Mouse (Mus musculus): ENCODE data around the gene Rab7b. TPM values are rescaled to one million over a fixed set of nuclear protein-coding genes. Genes with fewer than 3 reads are reported as not detected.

Rab7b gene
- total RNA-seq (2014; rRNA removed) (1.2 and 2.8 TPM in 2 replicates), polyA plus RNA-seq (2015; fragmentation: Nextera tagmentation; extraction: Ambion mirVana) (1.4 and 1.7 TPM in 2 replicates)

DNA sequence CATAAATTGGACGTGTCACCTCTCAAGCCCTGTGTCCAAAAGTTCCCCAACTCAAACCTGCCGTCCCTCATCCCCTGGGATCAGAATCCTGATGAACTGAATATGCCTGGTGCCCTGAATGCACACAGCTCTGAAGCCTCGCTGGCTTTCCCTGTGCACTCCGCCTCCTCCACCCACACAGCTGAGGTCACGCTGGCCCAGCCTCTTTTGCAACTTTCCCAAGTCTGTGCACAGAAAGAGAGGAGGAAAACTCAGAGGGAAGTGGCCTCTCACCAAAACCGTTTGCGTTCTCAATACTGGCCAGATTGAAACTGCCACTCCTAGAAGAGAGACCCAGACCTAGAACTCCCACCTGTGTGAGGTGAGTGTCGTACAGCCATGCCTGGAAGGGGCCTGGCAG lies at the start of gene Rab7b:
Gene Rab7b (plus strand): TSS at position 221 of the 400 bp plus-strand sequence.
- no peak for ATAC-seq (ENCODE audit: low FRiP score)
- H3K4me3 ChIP-seq (ENCODE audit: low read depth, low read length), result no peak within 1 kb of the TSS
- WGBS, result 59% methylated on average over 8 of the region's 8 CpGs

GRCm38 (mm10) chr1:131640062-131640461 lies 48.4 kb upstream of the Rab7b start:
- H3K9ac ChIP-seq (replicated peaks; ENCODE audit: low read length, poor library complexity, severe bottlenecking), result no peak overlapping the region
- H3K4me2 ChIP-seq (ENCODE audit: low read depth, low read length, poor library complexity, severe bottlenecking), result no peak overlapping the region
- 87% methylated on average over 4 of the region's 4 CpGs for WGBS
- H3K9me3 ChIP-seq (ENCODE audit: low read length), result no peaks in the 10 kb centered on the region
- H3K4me1 ChIP-seq (ENCODE audit: insufficient read depth, low read length), result no peaks in the 10 kb centered on the region
- H3K36me3 ChIP-seq (ENCODE audit: insufficient read depth, low read length), result no peaks in the 10 kb centered on the region
- no peak for TF ChIP-seq CTCF (IDR thresholded peaks at IDR 0.05)
- DNase-seq (ENCODE audit: low spot score) (no peak), ATAC-seq (ENCODE audit: low FRiP score) (no peak)
- no peaks in the 10 kb centered on the region for H3K27me3 ChIP-seq (ENCODE audit: insufficient read depth, low read length)
- H3K27ac ChIP-seq (ENCODE audit: low read depth, low read length), result no peak overlapping the region
- no peak overlapping the region for H3K4me3 ChIP-seq (ENCODE audit: low read depth, low read length)

More for the DNA sequence above, at the start of gene Rab7b:
- Histone ChIP-seq H3K36me3 (ENCODE audit: insufficient read depth, low read length) (no peaks in the 10 kb centered on the region), H3K9ac (replicated peaks; ENCODE audit: low read length, poor library complexity, severe bottlenecking) (no peak within 1 kb of the TSS), H3K27me3 (ENCODE audit: insufficient read depth, low read length) (no peaks in the 10 kb centered on the region), H3K4me2 (ENCODE audit: low read depth, low read length, poor library complexity, severe bottlenecking) (no peak within 1 kb of the TSS), H3K27ac (ENCODE audit: low read depth, low read length) (no peak within 1 kb of the TSS), H3K9me3 (ENCODE audit: low read length) (no peaks in the 10 kb centered on the region), H3K4me1 (ENCODE audit: insufficient read depth, low read length) (no peaks in the 10 kb centered on the region)
- no peak for DNase-seq (ENCODE audit: low spot score)
- TF ChIP-seq CTCF (IDR thresholded peaks at IDR 0.05), result no peak

DNA sequence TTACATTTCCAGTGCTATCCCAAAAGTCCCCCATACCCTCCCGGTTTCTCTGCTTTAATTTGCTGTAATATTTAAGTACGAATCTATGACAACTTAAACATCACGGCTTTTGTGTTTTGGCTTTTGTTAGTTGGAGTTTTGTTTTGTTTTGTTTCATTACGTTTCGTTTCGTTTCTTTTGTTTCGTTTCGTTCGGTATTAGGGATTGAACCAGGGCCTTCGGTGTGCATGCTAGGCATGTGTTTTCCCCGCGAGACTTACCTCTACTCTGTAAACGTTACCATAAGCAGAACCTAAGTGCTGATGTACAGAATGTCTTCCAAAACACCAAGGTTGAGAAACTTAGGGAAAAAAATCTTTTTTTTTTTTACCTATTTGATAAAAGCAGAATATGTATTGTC lies 46.9 kb upstream of the Rab7b start:
- no peaks in the 10 kb centered on the region for H3K27me3 ChIP-seq (ENCODE audit: insufficient read depth, low read length)

GRCm38 (mm10) chr1:131642251-131642650 lies 46.2 kb upstream of the Rab7b start:
- H3K4me3 ChIP-seq (ENCODE audit: low read depth, low read length), result no peak overlapping the region
- H3K27ac ChIP-seq (ENCODE audit: low read depth, low read length), result no peak overlapping the region
- WGBS, result 97% methylated on average over 2 of the region's 2 CpGs
- H3K9ac ChIP-seq (replicated peaks; ENCODE audit: low read length, poor library complexity, severe bottlenecking), result no peak overlapping the region
- no peaks in the 10 kb centered on the region for H3K36me3 ChIP-seq (ENCODE audit: insufficient read depth, low read length)
- no peaks in the 10 kb centered on the region for H3K27me3 ChIP-seq (ENCODE audit: insufficient read depth, low read length)
- ATAC-seq (ENCODE audit: low FRiP score), result no peak
- no peak overlapping the region for H3K4me2 ChIP-seq (ENCODE audit: low read depth, low read length, poor library complexity, severe bottlenecking)
- DNase-seq (ENCODE audit: low spot score), result no peak
- TF ChIP-seq CTCF (IDR thresholded peaks at IDR 0.05), result no peak
- no peaks in the 10 kb centered on the region for H3K9me3 ChIP-seq (ENCODE audit: low read length)
- H3K4me1 ChIP-seq (ENCODE audit: insufficient read depth, low read length), result no peaks in the 10 kb centered on the region

More for the DNA sequence above, 46.9 kb upstream of the Rab7b start:
- no peak overlapping the region for H3K4me3 ChIP-seq (ENCODE audit: low read depth, low read length)
- DNase-seq (ENCODE audit: low spot score), result no peak
- 94% methylated on average over 13 of the region's 13 CpGs for WGBS
- no peaks in the 10 kb centered on the region for H3K4me1 ChIP-seq (ENCODE audit: insufficient read depth, low read length)
- H3K27ac ChIP-seq (ENCODE audit: low read depth, low read length), result no peak overlapping the region
- H3K36me3 ChIP-seq (ENCODE audit: insufficient read depth, low read length), result no peaks in the 10 kb centered on the region
- H3K9ac ChIP-seq (replicated peaks; ENCODE audit: low read length, poor library complexity, severe bottlenecking), result no peak overlapping the region
- TF ChIP-seq CTCF (IDR thresholded peaks at IDR 0.05), result no peak
- H3K4me2 ChIP-seq (ENCODE audit: low read depth, low read length, poor library complexity, severe bottlenecking), result no peak overlapping the region
- ATAC-seq (ENCODE audit: low FRiP score), result no peak
- H3K9me3 ChIP-seq (ENCODE audit: low read length), result no peaks in the 10 kb centered on the region

- Histone ChIP-seq H3K27me3 (ENCODE audit: insufficient read depth, low read length) (no peaks in the 10 kb centered on the region), H3K9ac (replicated peaks; ENCODE audit: low read length, poor library complexity, severe bottlenecking) (no peak overlapping the region), H3K4me2 (ENCODE audit: low read depth, low read length, poor library complexity, severe bottlenecking) (no peak overlapping the region), H3K4me3 (ENCODE audit: low read depth, low read length) (no peak overlapping the region), H3K36me3 (ENCODE audit: insufficient read depth, low read length) (no peaks in the 10 kb centered on the region), H3K27ac (ENCODE audit: low read depth, low read length) (no peak overlapping the region), H3K9me3 (ENCODE audit: low read length) (no peaks in the 10 kb centered on the region), H3K4me1 (ENCODE audit: insufficient read depth, low read length) (0 out of 2 replicates have a peak, but pooled peaks cover 4% of the 10 kb centered on the region)
- TF ChIP-seq CTCF (IDR thresholded peaks at IDR 0.05), result no peak
- ATAC-seq (ENCODE audit: low FRiP score), result no peak
- WGBS, result 65% methylated on average over 12 of the region's 12 CpGs
- DNase-seq (ENCODE audit: low spot score), result no peak
Observed at GRCm38 (mm10) chr1:131652670-131653443, 35.6 kb upstream of the Rab7b start.

DNA sequence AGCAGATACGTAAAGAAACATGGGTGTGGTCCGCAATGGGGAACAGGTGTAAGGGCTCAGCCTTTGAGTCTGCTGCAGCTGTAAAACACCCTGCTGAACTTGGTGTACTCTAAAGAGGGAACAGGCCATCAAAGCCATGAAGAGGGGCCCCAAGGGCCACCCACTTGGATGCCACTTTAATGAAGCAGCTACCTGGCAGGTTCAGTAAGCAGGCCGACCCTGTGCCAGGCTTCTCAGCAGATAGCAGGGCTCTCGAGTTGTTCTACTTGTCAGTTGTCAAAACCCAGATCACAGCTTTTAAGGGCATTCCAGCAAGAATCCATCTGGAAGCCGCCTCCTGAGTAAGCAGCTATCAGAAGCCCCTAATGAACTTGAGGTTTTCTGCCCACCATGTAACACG lies 32.9 kb upstream of the Rab7b start:
- DNase-seq (ENCODE audit: low spot score), result no peak
- Histone ChIP-seq H3K4me3 (ENCODE audit: low read depth, low read length) (no peak overlapping the region), H3K9ac (replicated peaks; ENCODE audit: low read length, poor library complexity, severe bottlenecking) (no peak overlapping the region), H3K4me1 (ENCODE audit: insufficient read depth, low read length) (0 out of 2 replicates have a peak, but pooled peaks cover 4% of the 10 kb centered on the region), H3K9me3 (ENCODE audit: low read length) (no peaks in the 10 kb centered on the region), H3K36me3 (ENCODE audit: insufficient read depth, low read length) (no peaks in the 10 kb centered on the region), H3K4me2 (ENCODE audit: low read depth, low read length, poor library complexity, severe bottlenecking) (no peak overlapping the region), H3K27ac (ENCODE audit: low read depth, low read length) (no peak overlapping the region), H3K27me3 (ENCODE audit: insufficient read depth, low read length) (no peaks in the 10 kb centered on the region)
- no peak for ATAC-seq (ENCODE audit: low FRiP score)
- 89% methylated on average over 6 of the region's 6 CpGs for WGBS
- TF ChIP-seq CTCF (IDR thresholded peaks at IDR 0.05), result no peak
